Mouse (Mus musculus): Measurements from ENCODE around the gene Ier2.

- TF ChIP-seq GATA1 (IDR thresholded peaks at IDR 0.05; ENCODE audit: borderline replicate concordance, low read length) (no peak), FLI1 (IDR thresholded peaks at IDR 0.05; ENCODE audit: low read length) (no peak)
Measured at GRCm38 (mm10) chr8:84695140-84695539, 32.5 kb upstream of the Ier2 start.
